Mouse (Mus musculus): Measurements from ENCODE around the gene Nudt3. TPM values are rescaled to one million over a fixed set of nuclear protein-coding genes. Genes with fewer than 3 reads are reported as not detected.

Gene Nudt3
- polyA plus RNA-seq, 1 experiment from 2014 or later, result 70.2 TPM

DNA sequence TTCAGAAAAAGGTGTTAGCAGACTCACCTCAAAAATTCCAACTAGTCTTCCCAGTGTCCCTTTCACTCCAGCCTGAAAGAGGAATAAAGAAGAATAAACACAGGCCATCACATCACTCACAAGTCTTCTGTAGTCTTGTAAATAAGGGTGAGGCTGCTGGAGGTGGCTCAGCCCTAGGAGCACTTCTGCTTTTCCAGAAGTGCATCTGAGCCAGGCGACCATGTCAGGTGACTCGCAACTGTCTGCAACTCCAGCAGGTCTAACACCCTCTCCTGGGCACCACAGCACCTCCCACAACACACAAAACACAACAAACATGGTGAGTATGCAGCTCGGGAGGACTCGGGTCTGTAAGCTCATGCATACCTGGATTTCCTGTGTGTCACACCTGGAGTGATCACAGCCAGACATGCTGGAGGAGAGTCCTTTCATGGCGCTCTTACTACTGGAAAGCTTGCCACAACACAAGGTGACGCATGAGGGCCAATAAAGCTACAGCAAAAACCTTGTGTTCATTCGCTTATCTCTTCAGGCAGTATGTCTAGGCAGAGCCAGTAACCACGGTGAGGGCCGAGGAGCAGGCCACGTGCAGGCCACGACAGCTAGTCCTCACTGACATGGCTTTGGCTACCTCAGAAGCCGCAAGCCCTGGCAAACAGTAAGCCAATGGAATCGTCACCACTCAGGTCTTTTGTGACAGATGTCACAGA lies 40.0 kb downstream of the Nudt3 start:
- peaks cover 22% of the 10 kb centered on the region for H3K36me3 ChIP-seq (ENCODE audit: insufficient read depth, low read length)
- H3K27ac ChIP-seq, result no peak overlapping the region
- H3K27me3 ChIP-seq (ENCODE audit: insufficient read depth, low read length), result no peaks in the 10 kb centered on the region
- ATAC-seq (replicated peaks; ENCODE audit: low FRiP score, low read depth), result no peak
- no peak overlapping the region for H3K9ac ChIP-seq (ENCODE audit: low read depth, low read length)
- no peak overlapping the region for H3K4me3 ChIP-seq (replicated peaks; ENCODE audit: low read depth, low read length)
- 90% methylated on average over 13 of the region's 13 CpGs for WGBS
- no peak for TF ChIP-seq CTCF (IDR thresholded peaks at IDR 0.05; ENCODE audit: low read depth)
- 0 out of 2 replicates have a peak, but pooled peaks cover 4% of the 10 kb centered on the region for H3K4me1 ChIP-seq (replicated peaks; ENCODE audit: insufficient read depth, low read length)
- H3K9me3 ChIP-seq (replicated peaks; ENCODE audit: low read length), result no peaks in the 10 kb centered on the region
- no peak overlapping the region for H3K4me2 ChIP-seq (ENCODE audit: low read length)
- DNase-seq (ENCODE audit: low spot score), result no peak

GRCm38 (mm10) chr17:27580392-27581068 lies 42.8 kb downstream of the Nudt3 start:
- no peaks in the 10 kb centered on the region for H3K4me1 ChIP-seq (replicated peaks; ENCODE audit: insufficient read depth, low read length)
- no peak overlapping the region for H3K9ac ChIP-seq (ENCODE audit: low read depth, low read length)
- peaks cover 22% of the 10 kb centered on the region for H3K36me3 ChIP-seq (ENCODE audit: insufficient read depth, low read length)
- ATAC-seq (replicated peaks; ENCODE audit: low FRiP score, low read depth), result no peak
- TF ChIP-seq CTCF (IDR thresholded peaks at IDR 0.05; ENCODE audit: low read depth), result no peak
- H3K4me2 ChIP-seq (ENCODE audit: low read length), result no peak overlapping the region
- H3K27ac ChIP-seq, result no peak overlapping the region
- H3K27me3 ChIP-seq (ENCODE audit: insufficient read depth, low read length), result no peaks in the 10 kb centered on the region
- DNase-seq (ENCODE audit: low spot score), result no peak
- no peak overlapping the region for H3K4me3 ChIP-seq (replicated peaks; ENCODE audit: low read depth, low read length)
- WGBS, result 75% methylated on average over 20 of the region's 20 CpGs
- H3K9me3 ChIP-seq (replicated peaks; ENCODE audit: low read length), result no peaks in the 10 kb centered on the region

GRCm38 (mm10) chr17:27579816-27580215 lies 43.5 kb downstream of the Nudt3 start:
- H3K9me3 ChIP-seq (replicated peaks; ENCODE audit: low read length), result no peaks in the 10 kb centered on the region
- no peak for TF ChIP-seq CTCF (IDR thresholded peaks at IDR 0.05; ENCODE audit: low read depth)
- H3K4me1 ChIP-seq (replicated peaks; ENCODE audit: insufficient read depth, low read length), result no peaks in the 10 kb centered on the region
- ATAC-seq (replicated peaks; ENCODE audit: low FRiP score, low read depth), result no peak
- DNase-seq (ENCODE audit: low spot score), result no peak
- H3K27me3 ChIP-seq (ENCODE audit: insufficient read depth, low read length), result no peaks in the 10 kb centered on the region
- no peak overlapping the region for H3K27ac ChIP-seq
- no peak overlapping the region for H3K9ac ChIP-seq (ENCODE audit: low read depth, low read length)
- 82% methylated on average over 8 of the region's 8 CpGs for WGBS
- no peak overlapping the region for H3K4me3 ChIP-seq (replicated peaks; ENCODE audit: low read depth, low read length)
- H3K36me3 ChIP-seq (ENCODE audit: insufficient read depth, low read length), result peaks cover 22% of the 10 kb centered on the region
- no peak overlapping the region for H3K4me2 ChIP-seq (ENCODE audit: low read length)

- Histone ChIP-seq H3K9ac (ENCODE audit: low read depth, low read length) (no peak overlapping the region), H3K36me3 (ENCODE audit: insufficient read depth, low read length) (peaks cover 19% of the 10 kb centered on the region), H3K27ac (no peak overlapping the region), H3K4me1 (replicated peaks; ENCODE audit: insufficient read depth, low read length) (no peaks in the 10 kb centered on the region), H3K4me3 (replicated peaks; ENCODE audit: low read depth, low read length) (no peak overlapping the region), H3K27me3 (ENCODE audit: insufficient read depth, low read length) (no peaks in the 10 kb centered on the region), H3K9me3 (replicated peaks; ENCODE audit: low read length) (no peaks in the 10 kb centered on the region), H3K4me2 (ENCODE audit: low read length) (no peak overlapping the region)
- WGBS, result 95% methylated on average over 10 of the region's 10 CpGs
- TF ChIP-seq CTCF (IDR thresholded peaks at IDR 0.05; ENCODE audit: low read depth), result no peak
- no peak for DNase-seq (ENCODE audit: low spot score)
- no peak for ATAC-seq (replicated peaks; ENCODE audit: low FRiP score, low read depth)
These were observed 44.8 kb downstream of the Nudt3 start for GRCm38 (mm10) chr17:27578487-27578886.

DNA sequence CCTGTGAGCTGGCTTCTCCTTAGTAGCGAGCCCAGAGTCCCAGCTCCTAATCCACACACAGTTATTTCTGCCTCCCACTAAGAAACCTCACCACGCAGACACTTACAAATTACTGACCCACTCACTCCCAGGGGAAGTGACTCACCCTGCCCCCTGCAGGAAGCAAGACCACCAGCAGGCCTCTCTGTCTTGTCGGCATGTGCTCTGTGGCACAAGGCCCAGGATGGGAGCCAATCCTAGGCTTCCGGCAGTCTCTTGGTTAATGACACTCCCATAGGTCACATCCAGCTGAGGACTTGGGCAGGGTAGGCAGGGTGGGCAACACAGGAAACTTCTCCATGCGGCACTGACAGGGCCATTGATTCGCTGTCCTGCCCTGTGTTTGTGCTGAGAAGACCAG lies 45.8 kb downstream of the Nudt3 start:
- WGBS, result 47% methylated on average over 6 of the region's 6 CpGs
- Histone ChIP-seq H3K4me3 (replicated peaks; ENCODE audit: low read depth, low read length) (no peak overlapping the region), H3K9ac (ENCODE audit: low read depth, low read length) (no peak overlapping the region), H3K9me3 (replicated peaks; ENCODE audit: low read length) (no peaks in the 10 kb centered on the region), H3K36me3 (ENCODE audit: insufficient read depth, low read length) (peaks cover 19% of the 10 kb centered on the region), H3K4me1 (replicated peaks; ENCODE audit: insufficient read depth, low read length) (no peaks in the 10 kb centered on the region), H3K27ac (no peak overlapping the region), H3K4me2 (ENCODE audit: low read length) (no peak overlapping the region), H3K27me3 (ENCODE audit: insufficient read depth, low read length) (no peaks in the 10 kb centered on the region)
- DNase-seq (ENCODE audit: low spot score) (peak; percentile 51), ATAC-seq (replicated peaks; ENCODE audit: low FRiP score, low read depth) (no peak)
- peak; percentile 54; the same call in 1 of the 2 replicates for TF ChIP-seq CTCF (IDR thresholded peaks at IDR 0.05; ENCODE audit: low read depth)

DNA sequence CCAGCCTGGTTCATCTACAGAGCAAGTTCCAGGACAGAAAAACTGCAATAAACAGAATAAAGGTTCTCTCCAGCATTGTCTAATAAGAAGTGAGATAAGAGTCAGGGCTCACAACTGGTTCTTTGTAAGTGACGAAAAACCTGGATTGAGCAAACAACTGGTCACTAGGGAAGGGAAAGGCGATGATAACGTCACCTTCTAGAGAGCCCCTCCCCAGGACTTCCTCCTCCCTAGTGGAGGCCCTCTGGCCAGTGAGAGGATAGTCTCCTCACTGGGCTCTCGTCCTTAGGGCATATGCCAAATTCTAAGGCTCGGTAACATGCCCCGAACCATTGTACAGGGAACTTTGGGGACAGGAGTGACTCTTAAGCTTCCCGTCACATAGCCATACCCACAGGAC lies 47.2 kb downstream of the Nudt3 start:
- Histone ChIP-seq H3K9ac (ENCODE audit: low read depth, low read length) (no peak overlapping the region), H3K4me2 (ENCODE audit: low read length) (no peak overlapping the region), H3K9me3 (replicated peaks; ENCODE audit: low read length) (no peaks in the 10 kb centered on the region), H3K4me3 (replicated peaks; ENCODE audit: low read depth, low read length) (no peak overlapping the region), H3K27ac (no peak overlapping the region), H3K36me3 (ENCODE audit: insufficient read depth, low read length) (peaks cover 17% of the 10 kb centered on the region), H3K27me3 (ENCODE audit: insufficient read depth, low read length) (no peaks in the 10 kb centered on the region), H3K4me1 (replicated peaks; ENCODE audit: insufficient read depth, low read length) (no peaks in the 10 kb centered on the region)
- WGBS, result 78% methylated on average over 7 of the region's 7 CpGs
- DNase-seq (ENCODE audit: low spot score), result no peak
- no peak for TF ChIP-seq CTCF (IDR thresholded peaks at IDR 0.05; ENCODE audit: low read depth)
- no peak for ATAC-seq (replicated peaks; ENCODE audit: low FRiP score, low read depth)
